Mouse (Mus musculus) embryonic fibroblast, embryonic 13.5 days (primary cell): ENCODE data around the gene Ctps.

Experiments
- CTCF ChIP-seq: IDR thresholded peaks from 2 replicates; pipeline ENCODE4 v1.5.1; 2011; ENCODE audit warnings: mild to moderate bottlenecking, control low read depth, low read length, moderate library complexity, borderline replicate concordance; ENCODE audit not compliant: insufficient read depth
- POLR2A ChIP-seq: IDR thresholded peaks from 2 replicates; pipeline ENCODE4 v1.6.1; 2011; ENCODE audit warnings: low read depth, mild to moderate bottlenecking, control low read depth, low read length, moderate library complexity

DNA sequence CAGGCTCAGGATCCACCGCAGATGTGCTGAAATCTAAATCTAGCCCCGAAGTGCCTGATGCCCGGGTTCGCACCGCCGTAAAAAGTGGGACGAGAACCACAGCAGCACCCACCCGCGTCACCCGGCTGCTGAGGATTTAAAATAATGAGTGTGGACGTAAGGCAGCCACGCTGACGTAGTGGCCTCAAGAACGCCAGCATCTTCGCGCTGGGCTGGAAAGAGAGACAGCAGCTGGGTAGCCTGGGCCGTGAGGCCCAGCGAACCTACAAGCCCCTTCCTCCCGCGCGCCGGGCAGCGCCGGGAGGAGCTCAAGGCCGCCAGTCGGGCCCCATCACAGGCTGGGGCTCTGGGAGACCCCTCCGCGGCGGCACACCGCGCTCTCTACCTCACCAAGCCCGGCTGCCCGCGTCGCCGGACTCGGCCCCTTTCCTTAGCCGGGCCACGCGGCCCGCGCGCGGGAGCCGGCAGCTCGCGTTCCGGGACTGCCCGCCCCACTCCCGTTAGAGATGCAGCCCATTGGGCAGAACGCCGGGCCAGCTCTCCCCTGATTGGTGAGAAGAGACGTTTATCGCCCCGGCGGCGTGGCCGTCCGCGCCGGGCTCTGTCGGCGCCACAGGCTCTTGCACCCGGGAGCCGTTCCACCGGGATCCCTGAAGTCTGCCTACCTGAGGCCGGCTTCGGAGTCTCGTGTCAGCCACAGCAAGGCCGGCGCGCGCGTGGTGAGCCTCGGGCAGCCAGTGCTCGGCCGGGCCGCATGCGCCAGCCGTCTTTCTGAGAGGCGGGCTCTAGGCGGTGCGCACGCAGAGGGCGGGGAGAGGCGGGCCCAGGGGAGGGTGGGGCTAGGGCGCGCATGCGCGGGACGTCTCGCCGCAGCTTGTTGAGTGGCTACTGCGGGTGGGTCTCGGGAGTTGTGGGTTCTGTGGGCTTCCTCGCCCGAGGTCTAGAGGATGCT lies at the start of gene Ctps:
- TF ChIP-seq POLR2A (peak; percentile 93), CTCF (no peak)
